ENCODE assay signal across 9 mouse cellular contexts in genomic region chr13:20306180-20307177, GRCm38 (mm10).
DNase-seq lines count a peak whose midpoint lies in the region; ATAC-seq and TF ChIP-seq lines count a peak whose summit lies in the region.
"Had no signal": no experiment of that assay in that cellular context is flagged by ENCODE, and none has a peak within 500 bp of the region (broad histone marks: within the 10 kb centered on the region; RNA-seq: fewer than 3 reads in every experiment).

No protein-coding gene starts in this region.

- no peak for TF ChIP-seq POLR2A in kidney, adult 2 months (IDR thresholded peaks at IDR 0.05; ENCODE audit: low read depth, low read length)

- H3K9me3 ChIP-seq in forebrain, postnatal 0 days (ENCODE audit: low read length): no peaks in the 10 kb centered on the region
- H3K9me3 ChIP-seq: limb, embryonic 12.5 days had no signal

- no peaks in the 10 kb centered on the region for H3K36me3 ChIP-seq in forebrain, postnatal 0 days (ENCODE audit: insufficient read depth)
- H3K36me3 ChIP-seq in kidney, adult 2 months (ENCODE audit: control insufficient read depth, insufficient read depth, low read length): no peaks in the 10 kb centered on the region
- H3K36me3 ChIP-seq: limb, embryonic 12.5 days had no signal

- TF ChIP-seq CTCF in forebrain, postnatal 0 days (IDR thresholded peaks at IDR 0.05; ENCODE audit: low read depth): no peak
- no peak for TF ChIP-seq CTCF in kidney, adult 2 months (conservative IDR thresholded peaks at IDR 0.05; ENCODE audit: insufficient read depth, insufficient read length, low read depth, low read length)

- H3K4me3 ChIP-seq in forebrain, postnatal 0 days (ENCODE audit: low read depth, low read length): no peak overlapping the region
- H3K4me3 ChIP-seq in kidney, adult 2 months (ENCODE audit: insufficient read depth, low read depth, low read length): no peak overlapping the region
- H3K4me3 ChIP-seq: limb, embryonic 12.5 days had no signal

- H3K27me3 ChIP-seq in forebrain, postnatal 0 days (ENCODE audit: insufficient read depth, low read length): no peaks in the 10 kb centered on the region
- H3K27me3 ChIP-seq in kidney, adult 2 months (replicated peaks; ENCODE audit: control insufficient read depth, insufficient read depth, low read length): no peaks in the 10 kb centered on the region
- H3K27me3 ChIP-seq: limb, embryonic 12.5 days had no signal

- peak; percentile 23 for DNase-seq in cerebellum, adult 11-12 months
- DNase-seq in cerebellum, postnatal 4 days (ENCODE audit: low spot score in 2 of 2): no peak
- peak; percentile 61 for DNase-seq in 3134 (ENCODE audit: extremely low read depth, insufficient read length, low spot score)
- DNase-seq in forebrain, postnatal 0 days: no peak
- peak; percentile 41 to 55 for DNase-seq in left cerebral cortex, adult 18-20 months (ENCODE audit: low spot score in 2 of 2)
- DNase-seq in ovary, postnatal 36 days (ENCODE audit: low spot score): no peak
- no peak for DNase-seq in kidney, adult 2 months
- no peak for DNase-seq in ovary, postnatal 10 days (ENCODE audit: low spot score)

- H3K9ac ChIP-seq in forebrain, postnatal 0 days: no peak overlapping the region
- H3K9ac ChIP-seq: limb, embryonic 12.5 days had no signal

- no peak overlapping the region for H3K4me2 ChIP-seq in forebrain, postnatal 0 days (ENCODE audit: low read depth)
- H3K4me2 ChIP-seq: limb, embryonic 12.5 days had no signal

- WGBS in forebrain, postnatal 0 days: 53% methylated on average over 5 of the region's 5 CpGs
- WGBS in kidney, adult 2 months: 70% methylated on average over 5 of the region's 5 CpGs

- ATAC-seq in forebrain, postnatal 0 days: peak; percentile 67

- peaks cover 4% of the 10 kb centered on the region; the same call in 1 of the 2 replicates for H3K4me1 ChIP-seq in forebrain, postnatal 0 days (ENCODE audit: insufficient read depth)
- no peaks in the 10 kb centered on the region for H3K4me1 ChIP-seq in kidney, adult 2 months (ENCODE audit: control insufficient read depth, insufficient read depth, low read length)
- H3K4me1 ChIP-seq: limb, embryonic 12.5 days had no signal

- H3K27ac ChIP-seq in forebrain, postnatal 0 days (ENCODE audit: low read depth, low read length): no peak overlapping the region
- no peak overlapping the region for H3K27ac ChIP-seq in kidney, adult 2 months (ENCODE audit: insufficient read depth, low read depth, low read length)
- H3K27ac ChIP-seq: limb, embryonic 12.5 days had no signal

Comparison
In these comparisons a context has a peak if more than half of its experiments do, and no peak if none do; other contexts are left out.
1. DNase-seq: peak in cerebellum, adult 11-12 months (single experiment), 3134 (single experiment) and left cerebral cortex, adult 18-20 months (2 of 2); none in cerebellum, postnatal 4 days (0 of 2), forebrain, postnatal 0 days (single experiment), ovary, postnatal 36 days (single experiment), kidney, adult 2 months (single experiment) and ovary, postnatal 10 days (single experiment).